Mouse (Mus musculus) Patski (cell line): ENCODE results near the gene Zfp575. TPM values are rescaled to one million over a fixed set of nuclear protein-coding genes. Genes with fewer than 3 reads are reported as not detected.

ENCODE experiments used
- ATAC-seq: fragments of 100-300 bp; one replicate; pipeline ENCODE4 v1.8.0; 2021
- CTCF ChIA-PET: fragments of 350-600 bp; sonication (Branson Sonifier 250); formaldehyde crosslinking; loops from one replicate; lab custom pipeline; 2022; ENCODE audit warnings: inconsistent platforms; lab: Charles Lee
- POLR2A ChIA-PET: fragments of 350-600 bp; sonication (Branson Sonifier 250); formaldehyde crosslinking; loops from one replicate; lab custom pipeline; 2022; ENCODE audit warnings: antibody characterized with exemption, inconsistent platforms; lab: Charles Lee
- DNase-seq: peaks from one replicate; pipeline ENCODE4 v3.0.0-alpha.2; 2011; ENCODE audit warnings: low read depth, low spot score
- H3K27me3 ChIP-seq: fragments of 371-371 bp; one replicate; pipeline ENCODE4 v1.5.1; 2021
- CTCF ChIP-seq: fragments of 100-300 bp; IDR thresholded peaks from one replicate; pipeline ENCODE4 v1.5.1; 2021
- in situ Hi-C: fragments of 300-500 bp; cut with MboI; formaldehyde crosslinking; loops from 3 replicates; pipeline ENCODE4 v1.11.1; 2018; ENCODE audit warnings: low pct_unique_long_range_greater_than_20kb, mixed read lengths
- polyA plus RNA-seq: library from polyadenylated mRNA; unstranded; gene quantifications from one replicate; pipeline ENCODE4 v1.2.3, GENCODE M21; 2021

Gene Zfp575
- polyA plus RNA-seq, 1 experiment from 2014 or later: not detected

DNA sequence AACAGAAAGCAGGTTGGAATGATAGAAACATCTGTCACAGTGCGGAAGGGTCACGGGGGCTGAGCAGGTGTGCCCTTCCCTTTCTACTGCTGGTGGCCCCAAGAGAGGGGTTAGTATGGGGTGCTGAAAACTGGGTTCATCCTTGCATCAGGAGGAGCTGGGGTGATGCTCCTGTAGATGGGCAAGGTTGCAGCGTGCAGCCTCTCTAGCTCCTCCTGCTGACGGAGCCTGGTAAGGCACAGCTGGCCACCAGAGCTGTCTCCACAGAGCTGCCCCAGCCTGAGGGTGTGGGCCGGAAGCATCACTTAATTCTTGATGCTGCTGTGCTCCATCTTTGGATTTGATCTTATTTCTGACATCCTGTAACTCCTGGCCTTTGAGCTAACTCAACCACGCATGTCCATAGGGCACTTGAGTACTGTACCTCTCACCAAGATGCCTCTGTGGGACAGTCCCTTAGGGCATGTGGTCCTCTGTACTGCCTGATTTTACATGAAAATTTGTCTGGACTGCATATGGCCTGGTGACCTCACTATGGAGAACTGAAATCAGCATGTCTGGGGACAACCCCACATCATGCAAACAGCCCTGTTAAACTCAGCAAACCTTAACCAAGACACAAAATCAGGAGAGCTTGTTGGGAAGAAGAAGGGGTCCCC lies 22.7 kb downstream of the Zfp575 start:
- no peaks in the 10 kb centered on the region for H3K27me3 ChIP-seq
- ChIA-PET POLR2A (interaction anchor here (0.6 to 1.8 kb wide), 3 partner anchors 17 to 91 kb away, joined by 3 to 4 read pairs (median 4); no protein-coding TSS in a partner anchor), CTCF (interaction anchor here (0.9 to 3.9 kb wide), 13 partner anchors 8 to 91 kb away, joined by 3 to 26 read pairs (median 3); partner anchors contain the start of genes Ethe1, Irgq, Pinlyp and Xrcc1)
- TF ChIP-seq CTCF: no peak
- ATAC-seq (peak; percentile 77), DNase-seq (peak; percentile 22)
- in situ Hi-C loops: no loop called here

DNA sequence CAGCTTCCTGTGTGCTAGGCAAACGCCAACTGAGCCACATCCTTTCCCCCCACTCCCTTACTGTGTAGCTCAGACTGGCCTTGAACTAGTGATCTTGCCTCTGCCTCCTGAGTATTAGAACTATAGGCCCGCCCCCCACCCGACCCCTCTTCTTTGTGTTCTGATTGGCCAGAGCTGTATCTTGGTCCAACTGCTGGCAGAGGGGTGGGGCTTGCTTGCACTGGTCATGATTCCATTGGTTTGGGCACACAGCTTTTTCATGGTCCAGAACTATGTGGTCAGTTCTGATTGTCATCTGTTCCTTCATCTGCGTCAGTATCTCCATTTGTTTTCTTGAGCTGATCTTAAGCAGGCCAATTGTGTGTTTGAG lies 23.6 kb downstream of the Zfp575 start:
- no peak for TF ChIP-seq CTCF
- ChIA-PET POLR2A (interaction anchor here (0.6 to 2.8 kb wide), 3 partner anchors 14 to 190 kb away, joined by 4 to 10 read pairs (median 4); no protein-coding TSS in a partner anchor), CTCF (interaction anchor here (1.2 to 3.9 kb wide), 5 partner anchors 8 to 36 kb away, joined by 3 to 26 read pairs (median 8); partner anchors contain the start of gene Irgq)
- H3K27me3 ChIP-seq: no peaks in the 10 kb centered on the region
- DNase-seq (no peak), ATAC-seq (no peak)
- in situ Hi-C loops: no loop called here

DNA sequence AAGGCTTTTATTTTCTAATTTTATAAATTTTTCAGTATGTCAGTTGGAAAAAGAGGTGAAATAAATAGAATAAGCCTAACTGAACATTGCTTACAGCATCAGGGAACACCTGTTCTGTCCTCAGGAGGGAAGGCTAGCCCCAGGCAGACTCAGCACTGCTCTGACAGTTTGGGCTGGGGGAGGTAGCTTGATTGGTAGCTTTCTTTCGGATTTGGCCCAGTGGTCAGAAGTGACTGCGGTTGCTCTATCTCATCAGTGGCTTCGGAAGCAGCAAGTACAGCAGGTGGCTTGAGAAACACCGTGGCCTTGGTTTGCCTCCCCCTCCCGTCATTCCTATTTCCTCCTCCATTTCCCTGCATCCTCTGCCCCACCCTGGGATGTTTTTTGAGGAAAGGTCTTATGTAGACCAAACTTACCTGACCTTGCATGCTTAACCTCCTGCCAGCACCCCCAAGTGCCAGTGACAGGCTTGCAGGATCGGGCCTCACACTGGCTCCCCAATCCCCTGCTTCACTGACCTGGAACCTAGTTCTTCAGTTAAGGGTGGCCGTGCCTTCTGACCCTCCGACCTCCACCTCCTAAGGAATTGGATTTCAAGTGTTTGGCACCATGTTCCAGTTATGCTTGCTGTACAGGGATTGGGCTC lies 24.1 kb downstream of the Zfp575 start:
- no peak for ATAC-seq
- no peak for DNase-seq
- H3K27me3 ChIP-seq: no peaks in the 10 kb centered on the region
- CTCF ChIA-PET: interaction anchor here (1.0 to 3.9 kb wide), 5 partner anchors 9 to 90 kb away, joined by 3 to 26 read pairs (median 6); partner anchors contain the start of gene Irgq
- TF ChIP-seq CTCF: no peak
- POLR2A ChIA-PET: interaction anchor here (0.7 to 2.8 kb wide), 3 partner anchors 14 to 384 kb away, joined by 4 to 10 read pairs (median 4); no protein-coding TSS in a partner anchor
- in situ Hi-C loops: no loop called here

DNA sequence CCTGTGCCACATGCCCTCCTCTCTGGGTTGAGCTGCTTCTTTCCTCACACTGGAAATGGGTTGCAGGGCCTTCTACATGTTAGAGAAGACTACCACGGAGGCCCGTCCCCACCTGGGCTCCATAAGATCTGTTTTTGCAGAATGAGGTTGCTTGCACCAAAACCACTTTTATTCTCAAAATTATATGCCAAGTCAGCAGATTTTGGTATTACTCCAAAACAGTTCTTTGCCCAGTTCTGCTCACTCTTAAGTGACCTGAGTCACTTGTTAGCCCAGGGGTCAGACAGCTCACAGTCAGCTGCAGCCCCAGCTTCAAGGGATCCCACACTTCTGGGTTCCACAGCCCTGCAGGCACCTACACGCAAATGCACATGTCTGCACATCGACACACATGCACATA lies 26.0 kb downstream of the Zfp575 start:
- ATAC-seq (no peak), DNase-seq (no peak)
- no peak for TF ChIP-seq CTCF
- ChIA-PET POLR2A (interaction anchor here (0.8 to 2.8 kb wide), 3 partner anchors 11 to 62 kb away, joined by 3 to 10 read pairs (median 5); no protein-coding TSS in a partner anchor), CTCF (interaction anchor here (1.5 to 3.6 kb wide), 6 partner anchors 9 to 120 kb away, joined by 3 to 23 read pairs (median 6); partner anchors contain the start of gene Irgq)
- in situ Hi-C loops: no loop called here
- no peaks in the 10 kb centered on the region for H3K27me3 ChIP-seq

DNA sequence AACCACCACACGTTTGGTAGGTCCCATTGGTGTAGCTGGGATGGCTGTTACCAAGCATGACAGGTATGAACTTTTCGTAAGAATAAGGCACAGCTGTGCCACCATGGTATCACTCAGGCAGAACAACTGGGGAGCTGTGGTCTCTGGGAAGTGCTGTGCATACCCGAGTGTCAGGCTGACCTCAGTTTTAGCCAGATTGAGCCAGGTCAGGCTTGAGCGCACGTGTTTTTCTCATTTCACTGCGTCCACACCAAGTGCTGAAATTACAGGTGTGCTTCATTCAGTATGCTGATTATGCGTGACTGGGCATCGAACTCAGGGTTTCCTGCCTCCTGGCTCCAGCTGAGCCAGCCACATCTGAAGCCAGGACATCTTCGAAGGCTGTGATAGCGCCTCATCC lies 31.7 kb downstream of the Zfp575 start:
- ATAC-seq (no peak), DNase-seq (no peak)
- no peak for TF ChIP-seq CTCF
- in situ Hi-C loops: no loop called here
- CTCF ChIA-PET: interaction anchor here (0.8 to 1.5 kb wide), 5 partner anchors 9 to 98 kb away, joined by 3 to 4 read pairs (median 3); partner anchors contain the start of genes Pinlyp and Xrcc1
- no peaks in the 10 kb centered on the region for H3K27me3 ChIP-seq
- POLR2A ChIA-PET: interaction anchor here (0.7 to 1.0 kb wide), 2 partner anchors 12 to 24 kb away, joined by 3 to 5 read pairs; no protein-coding TSS in a partner anchor

DNA sequence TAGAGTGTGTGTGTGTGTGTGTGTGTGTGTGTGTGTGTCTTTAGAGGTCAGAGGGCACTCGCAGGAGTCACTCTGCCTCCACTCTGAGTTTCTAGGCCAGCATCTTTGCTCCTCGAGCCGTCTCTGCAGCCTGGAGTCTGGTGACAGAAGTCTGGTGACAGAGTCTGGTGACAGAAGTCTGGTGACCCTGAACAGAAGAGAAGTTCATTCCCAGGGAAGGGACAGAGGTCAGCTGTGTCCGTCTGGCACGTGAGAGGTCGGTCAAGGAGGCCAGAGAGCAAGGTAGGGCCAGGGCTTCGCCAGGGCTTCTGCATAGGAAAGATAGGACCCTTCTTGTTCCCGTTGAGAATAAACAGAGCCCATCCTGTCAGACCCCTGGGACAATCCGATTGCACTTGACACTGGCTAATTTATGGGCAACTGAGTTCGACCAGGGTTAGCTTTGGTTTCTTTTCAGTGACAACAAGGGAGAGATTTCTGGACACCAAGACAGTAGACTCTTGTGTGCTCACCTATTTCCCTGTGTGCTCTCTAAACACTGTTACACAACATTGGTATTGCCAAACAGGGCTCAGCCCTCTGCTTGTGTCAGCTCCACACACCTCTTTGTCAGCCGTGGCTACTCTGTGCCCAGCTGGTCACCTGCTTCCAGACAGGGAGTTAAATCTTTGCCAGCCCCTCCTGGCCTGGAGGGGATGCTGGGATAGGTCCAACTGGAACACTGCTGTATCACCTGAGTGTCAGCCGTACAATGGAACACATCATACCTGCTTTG lies 35.3 kb downstream of the Zfp575 start:
- no peaks in the 10 kb centered on the region for H3K27me3 ChIP-seq
- ChIA-PET CTCF (interaction anchor here (4.5 kb wide), 1 partner anchor 11 kb away, joined by 23 read pairs; no protein-coding TSS in a partner anchor), POLR2A (no interaction called here)
- DNase-seq (no peak), ATAC-seq (no peak)
- in situ Hi-C loops: no loop called here
- no peak for TF ChIP-seq CTCF

DNA sequence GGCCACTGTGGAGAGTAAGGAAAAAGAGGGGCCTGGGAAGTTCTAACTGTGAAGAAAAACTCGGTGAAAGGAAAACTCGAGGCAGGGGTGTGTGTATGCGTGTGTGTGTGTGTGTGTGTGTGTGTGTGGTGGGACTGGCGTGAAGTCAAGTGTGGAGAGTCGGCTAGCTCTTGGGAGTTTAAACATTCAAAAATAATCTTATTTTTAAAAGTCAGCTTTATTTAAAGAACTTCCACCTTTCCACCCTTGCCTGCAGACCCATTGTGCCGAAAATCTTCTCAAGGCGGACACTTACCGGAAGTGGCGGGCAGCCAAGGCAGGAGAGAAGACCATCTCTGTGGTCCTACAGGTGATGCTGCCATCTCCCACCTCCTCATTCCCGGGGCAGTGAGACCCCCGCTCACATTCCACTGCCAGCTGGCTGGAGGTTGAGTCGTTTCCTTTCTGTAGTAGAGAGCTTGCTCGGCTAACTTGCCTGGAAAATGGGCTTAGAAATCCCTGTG lies 39.9 kb downstream of the Zfp575 start:
- ChIA-PET POLR2A (interaction anchor here (0.7 to 2.9 kb wide), 6 partner anchors 9 to 70 kb away, joined by 3 to 15 read pairs (median 6); partner anchors contain the start of gene Irgq), CTCF (interaction anchor here (1.3 to 4.3 kb wide), 3 partner anchors 11 to 115 kb away, joined by 3 to 32 read pairs (median 14); partner anchors contain the start of gene Irgq)
- DNase-seq (no peak), ATAC-seq (no peak)
- in situ Hi-C loops: no loop called here
- no peaks in the 10 kb centered on the region for H3K27me3 ChIP-seq
- TF ChIP-seq CTCF: no peak

DNA sequence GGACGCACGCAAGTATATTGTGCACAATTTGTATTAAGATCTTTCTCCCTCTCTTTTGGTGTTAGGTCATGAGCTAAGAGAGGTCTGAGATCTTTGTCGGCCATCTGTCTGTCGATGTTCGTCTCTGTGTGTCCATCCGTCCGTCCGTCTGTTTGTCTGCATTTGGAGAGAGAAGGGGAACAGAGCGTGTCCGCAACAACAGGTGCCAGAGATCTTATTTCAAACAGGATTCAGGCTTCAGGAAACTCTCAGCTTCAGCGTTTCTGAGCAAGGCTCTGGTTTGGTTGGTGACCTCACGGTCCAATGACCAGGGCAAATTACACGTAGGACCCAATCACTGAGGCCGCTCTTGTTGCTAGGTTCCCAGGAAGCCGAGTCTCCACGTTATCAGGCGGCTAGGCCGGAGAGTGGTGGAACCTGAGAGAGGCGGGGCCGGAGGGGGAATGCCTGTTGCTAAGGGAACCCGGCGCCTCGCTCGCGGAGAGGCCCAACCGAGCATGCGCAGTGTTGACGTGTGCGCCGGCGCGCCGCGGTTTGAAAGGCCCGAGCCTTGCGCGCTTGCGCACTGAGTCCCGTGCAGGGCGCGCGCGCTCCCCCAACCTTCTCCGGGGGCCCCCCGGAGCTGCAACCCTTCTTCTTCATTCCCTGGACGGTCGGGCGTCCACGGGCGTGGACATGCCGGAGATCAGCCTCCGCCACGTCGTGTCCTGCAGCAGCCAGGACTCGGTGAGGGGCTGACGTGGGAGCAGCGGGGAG lies 40.6 kb downstream of the Zfp575 start:
- TF ChIP-seq CTCF: no peak
- CTCF ChIA-PET: interaction anchor here (0.9 to 4.3 kb wide), 5 partner anchors 10 to 116 kb away, joined by 3 to 32 read pairs (median 3); partner anchors contain the start of gene Irgq
- POLR2A ChIA-PET: interaction anchor here (1.0 to 2.9 kb wide), 4 partner anchors 8 to 18 kb away, joined by 3 to 15 read pairs (median 6); partner anchors contain the start of gene Irgq
- DNase-seq (peak; percentile 91), ATAC-seq (peak; percentile 98)
- in situ Hi-C loops: no loop called here
- no peaks in the 10 kb centered on the region for H3K27me3 ChIP-seq

DNA sequence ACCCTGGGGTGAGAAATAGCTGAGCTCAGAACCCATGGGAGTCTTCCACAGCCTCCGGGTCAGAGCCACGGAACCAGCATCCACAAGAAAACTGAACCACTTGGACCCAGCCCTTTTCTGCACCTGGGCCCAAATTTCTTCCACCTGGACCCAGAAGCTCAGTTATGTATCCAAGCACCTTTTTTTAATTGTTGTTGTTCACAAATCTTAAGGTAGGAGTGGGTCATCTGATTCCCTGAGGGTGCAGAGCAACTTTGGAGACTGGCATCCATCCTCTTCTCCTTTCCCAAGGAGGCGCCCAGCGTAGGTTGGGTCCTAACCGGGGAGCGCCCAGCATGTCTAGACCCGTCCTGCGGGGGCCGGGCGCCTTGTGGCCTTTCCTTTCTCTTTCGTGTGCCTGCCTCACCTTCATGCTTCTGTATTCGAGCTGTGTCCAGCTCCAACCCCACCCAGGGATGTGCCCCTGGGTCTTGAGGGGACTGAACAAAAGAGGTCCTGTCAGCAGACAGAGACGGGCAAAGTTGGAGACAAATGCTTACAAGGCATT lies 41.3 kb downstream of the Zfp575 start, which contains the start of the genes Pinlyp and Xrcc1:
Pinlyp (minus strand) TSS at position 51 of the 547 bp plus-strand sequence.
Xrcc1 (plus strand) TSS at position 222 of the 547 bp plus-strand sequence.
- ATAC-seq (no peak), DNase-seq (no peak)
- in situ Hi-C loops: no loop called here
- H3K27me3 ChIP-seq: no peaks in the 10 kb centered on the region
- no peak for TF ChIP-seq CTCF
- ChIA-PET CTCF (interaction anchor here (0.8 to 4.3 kb wide), 7 partner anchors 10 to 21 kb away, joined by 3 to 32 read pairs (median 4); partner anchors contain the start of gene Irgq), POLR2A (interaction anchor here (1.8 to 2.9 kb wide), 2 partner anchors 13 to 16 kb away, joined by 7 to 15 read pairs; partner anchors contain the start of gene Irgq)
